Mouse (Mus musculus) CH12.LX (cell line): ENCODE data around the gene Ptprd. TPM values are rescaled to one million over a fixed set of nuclear protein-coding genes. Genes with fewer than 3 reads are reported as not detected.

Experiments used
- DNase-seq: peaks from one replicate; pipeline ENCODE4 v3.0.0-alpha.2; 2013; ENCODE audit errors: extremely low read depth
- H3K27ac ChIP-seq: 2 replicates; pipeline ENCODE4 v1.5.1; 2012; ENCODE audit warnings: low read depth, mild to moderate bottlenecking, control low read depth, moderate library complexity; ENCODE audit not compliant: insufficient read depth
- H3K27me3 ChIP-seq: replicated peaks from 2 replicates; pipeline ENCODE3; 2012; ENCODE audit warnings: inconsistent platforms
- H3K36me3 ChIP-seq, 2 experiments: replicated peaks in 1 of 2; 2 replicates each; pipeline versions ENCODE3 to v1.6.1; 2012; ENCODE audit warnings: inconsistent platforms in 1 of 2, low read length in 1 of 2, mild to moderate bottlenecking in 1 of 2, mixed read lengths in 1 of 2, moderate library complexity in 1 of 2; ENCODE audit not compliant: control insufficient read depth in 1 of 2, insufficient read depth in 1 of 2
- H3K4me1 ChIP-seq, 2 experiments: 2 replicates each; pipeline ENCODE4 v1.6.1; 2012; ENCODE audit warnings: inconsistent platforms in 1 of 2, moderate library complexity in 1 of 2; ENCODE audit not compliant: insufficient read depth in 2 of 2, control insufficient read depth in 1 of 2
- H3K4me2 ChIP-seq: 2 replicates; pipeline ENCODE4 v1.6.1; 2012; ENCODE audit warnings: low read depth, mild to moderate bottlenecking, control low read depth; ENCODE audit not compliant: poor library complexity, insufficient read depth, severe bottlenecking
- H3K4me3 ChIP-seq, 3 experiments: fragments of 150-350 bp in 1 of 3; sonication (generic) in 1 of 3; replicated peaks in 1 of 3; 2 replicates each; pipeline versions ENCODE3 to v1.5.1; 2011 to 2012; ENCODE audit warnings: low read depth in 2 of 3, low read length in 2 of 3, mild to moderate bottlenecking in 2 of 3, moderate library complexity in 2 of 3, control low read depth in 1 of 3, improper control_type of control experiment in 1 of 3, inconsistent platforms in 1 of 3, mixed read lengths in 1 of 3; ENCODE audit not compliant: poor library complexity in 1 of 3
- H3K79me2 ChIP-seq: replicated peaks from 2 replicates; pipeline ENCODE4 v1.6.1; 2012; ENCODE audit warnings: mild to moderate bottlenecking, moderate library complexity; ENCODE audit not compliant: control insufficient read depth, poor library complexity, insufficient read depth, severe bottlenecking; ENCODE audit errors: extremely low read depth
- H3K9ac ChIP-seq: 2 replicates; pipeline ENCODE4 v1.6.1; 2012; ENCODE audit warnings: low read depth, mild to moderate bottlenecking, control low read depth, moderate library complexity; ENCODE audit not compliant: insufficient read depth
- H3K9me3 ChIP-seq: replicated peaks from 2 replicates; pipeline ENCODE3; 2012; ENCODE audit warnings: low read length, inconsistent platforms, mixed read lengths
- CHD1 ChIP-seq: IDR thresholded peaks from 2 replicates; pipeline ENCODE4 v1.6.1; 2012; ENCODE audit warnings: low read depth, low read length, improper control_type of control experiment, inconsistent platforms
- E2F4 ChIP-seq: IDR thresholded peaks from 2 replicates; pipeline ENCODE4 v1.6.1; 2011; ENCODE audit warnings: low read depth, low read length, improper control_type of control experiment; ENCODE audit not compliant: insufficient replicate concordance
- EP300 ChIP-seq: IDR thresholded peaks from 2 replicates; pipeline ENCODE4 v1.6.1; 2011; ENCODE audit warnings: low read length, improper control_type of control experiment
- ETS1 ChIP-seq: conservative IDR thresholded peaks from 2 replicates; pipeline ENCODE4 v1.6.1; 2012; ENCODE audit warnings: low read depth, mild to moderate bottlenecking, inconsistent platforms, low read length, improper control_type of control experiment, moderate library complexity
- KAT2A ChIP-seq: IDR thresholded peaks from 2 replicates; pipeline ENCODE4 v1.6.1; 2012; ENCODE audit warnings: low read length, improper control_type of control experiment, inconsistent platforms; ENCODE audit not compliant: insufficient replicate concordance
- MAFK ChIP-seq: IDR thresholded peaks from 2 replicates; pipeline ENCODE4 v1.6.1; 2011; ENCODE audit warnings: low read length, improper control_type of control experiment; ENCODE audit not compliant: insufficient replicate concordance
- MAX ChIP-seq: IDR thresholded peaks from 2 replicates; pipeline ENCODE4 v1.6.1; 2011; ENCODE audit warnings: low read length, improper control_type of control experiment
- MAZ ChIP-seq: IDR thresholded peaks from 2 replicates; pipeline ENCODE4 v1.6.1; 2012; ENCODE audit warnings: low read depth, mild to moderate bottlenecking, inconsistent platforms, low read length, improper control_type of control experiment, moderate library complexity
- MYC ChIP-seq: IDR thresholded peaks from 2 replicates; pipeline ENCODE4 v1.6.1; 2011; ENCODE audit warnings: low read depth, mild to moderate bottlenecking, improper control_type of control experiment, low read length
- NELFE ChIP-seq: IDR thresholded peaks from 2 replicates; pipeline ENCODE4 v1.6.1; 2011; ENCODE audit warnings: low read depth, low read length, improper control_type of control experiment
- RCOR1 ChIP-seq: conservative IDR thresholded peaks from 2 replicates; pipeline ENCODE4 v1.6.1; 2012; ENCODE audit warnings: low read depth, mild to moderate bottlenecking, inconsistent platforms, low read length, improper control_type of control experiment
- SMC3 ChIP-seq: IDR thresholded peaks from 2 replicates; pipeline ENCODE4 v1.6.1; 2011; ENCODE audit warnings: low read depth, low read length, improper control_type of control experiment
- USF1 ChIP-seq: IDR thresholded peaks from 2 replicates; pipeline ENCODE4 v1.6.1; 2014; ENCODE audit warnings: low read depth, mild to moderate bottlenecking, inconsistent platforms, low read length, improper control_type of control experiment
- USF2 ChIP-seq: conservative IDR thresholded peaks from 2 replicates; pipeline ENCODE4 v1.6.1; 2011; ENCODE audit warnings: low read depth, low read length, improper control_type of control experiment
- ZC3H11A ChIP-seq: IDR thresholded peaks from 2 replicates; pipeline ENCODE4 v1.6.1; 2012; ENCODE audit warnings: low read depth, mild to moderate bottlenecking, inconsistent platforms, low read length, improper control_type of control experiment
- ZNF384 ChIP-seq: IDR thresholded peaks from 2 replicates; pipeline ENCODE4 v1.6.1; 2012; ENCODE audit warnings: low read depth, low read length, improper control_type of control experiment, inconsistent platforms
- dilution Hi-C: fragments of 300-500 bp; cut with MboI; formaldehyde crosslinking; loops from 2 replicates; pipeline ENCODE4 v1.14.3; 2020; ENCODE audit warnings: low sequenced_read_pairs; ENCODE audit not compliant: extremely low pct_unique_long_range_greater_than_20kb, extremely low pct_ligation_motif_present
- in situ Hi-C: fragments of 300-500 bp; cut with MboI; formaldehyde crosslinking; loops from 3 replicates; pipeline ENCODE4 v1.14.3; 2019; ENCODE audit warnings: low sequenced_read_pairs, low pct_ligation_motif_present, low pct_unique_long_range_greater_than_20kb, mixed read lengths
- polyA plus RNA-seq: library from polyadenylated mRNA; unstranded; fragments of >175 nt; gene quantifications from 2 replicates; pipeline ENCODE4 v1.2.1, GENCODE M21; 2012; ENCODE audit warnings: low read depth; ENCODE audit not compliant: insufficient read length
- total RNA-seq, 2 experiments: library from RNA; depleted of rRNA; stranded (reverse); fragments of 300-350 nt in 1 of 2; fragments of >200 nt in 1 of 2; gene quantifications; 2 replicates each; pipeline ENCODE4 v1.2.3; 2012 to 2014

The Ptprd gene
- total and polyA plus RNA-seq, 3 experiments, result not detected

DNA sequence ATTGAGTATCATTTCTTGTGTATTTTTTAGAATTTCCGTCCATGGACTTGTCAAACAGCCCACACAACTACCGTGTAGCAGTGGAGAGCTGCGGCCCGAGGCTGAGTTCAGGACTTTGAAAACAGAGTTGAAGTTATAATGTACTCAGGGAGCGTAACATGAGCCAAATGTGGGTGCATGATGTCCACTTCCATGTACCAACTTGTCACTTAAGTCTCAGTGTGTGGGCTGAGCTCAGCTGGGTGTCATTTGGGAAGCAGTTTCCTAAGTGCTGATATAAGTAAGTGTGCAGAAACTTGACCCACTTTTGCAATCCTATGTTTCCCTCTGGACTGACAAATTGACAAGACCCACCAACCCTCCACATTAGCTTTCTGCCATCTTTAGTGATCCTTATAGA lies 173.4 kb downstream of the Ptprd start:
- in situ Hi-C loops (no loop called here), dilution Hi-C loops (no loop called here)
- Histone ChIP-seq H3K27me3 (no peaks in the 10 kb centered on the region), H3K27ac (no peak overlapping the region), H3K79me2 (no peaks in the 10 kb centered on the region), H3K9ac (no peak overlapping the region), H3K36me3 (no peaks in the 10 kb centered on the region), H3K4me3 (no peak overlapping the region), H3K4me1 (no peaks in the 10 kb centered on the region), H3K4me2 (no peak overlapping the region), H3K9me3 (peaks cover 19% of the 10 kb centered on the region)
- TF ChIP-seq USF2 (no peak), ZC3H11A (no peak), MAX (no peak), MAFK (no peak), ETS1 (no peak), SMC3 (no peak), ZNF384 (no peak), KAT2A (no peak), MYC (no peak), E2F4 (no peak), RCOR1 (no peak)
- DNase-seq, result no peak

DNA sequence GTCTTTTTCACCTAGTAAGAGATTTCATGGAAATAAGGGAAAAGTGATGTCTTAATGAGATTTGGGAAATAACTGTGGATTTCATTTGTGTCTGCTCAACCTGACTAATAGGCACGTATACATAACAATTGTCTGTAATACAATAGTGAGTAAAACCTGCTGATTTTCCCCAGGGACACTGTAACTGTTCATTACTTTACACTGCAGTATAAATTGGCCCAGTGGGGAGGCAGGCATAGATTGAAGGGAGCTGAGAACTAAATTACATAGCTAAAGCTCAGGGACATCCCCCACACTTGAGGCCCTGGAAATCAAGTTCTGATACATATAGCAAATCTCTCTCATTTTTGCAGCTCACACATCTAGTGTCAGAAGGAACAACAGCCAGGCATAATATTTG lies 209.7 kb downstream of the Ptprd start:
- Histone ChIP-seq H3K4me2 (no peak overlapping the region), H3K9me3 (peaks cover 9% of the 10 kb centered on the region), H3K9ac (no peak overlapping the region), H3K27ac (no peak overlapping the region), H3K79me2 (no peaks in the 10 kb centered on the region), H3K4me3 (no peak overlapping the region), H3K4me1 (no peaks in the 10 kb centered on the region), H3K27me3 (no peaks in the 10 kb centered on the region), H3K36me3 (no peaks in the 10 kb centered on the region)
- no peak for TF ChIP-seq USF1
- in situ Hi-C loops, result no loop called here
- DNase-seq, result no peak
- dilution Hi-C loops, result no loop called here

DNA sequence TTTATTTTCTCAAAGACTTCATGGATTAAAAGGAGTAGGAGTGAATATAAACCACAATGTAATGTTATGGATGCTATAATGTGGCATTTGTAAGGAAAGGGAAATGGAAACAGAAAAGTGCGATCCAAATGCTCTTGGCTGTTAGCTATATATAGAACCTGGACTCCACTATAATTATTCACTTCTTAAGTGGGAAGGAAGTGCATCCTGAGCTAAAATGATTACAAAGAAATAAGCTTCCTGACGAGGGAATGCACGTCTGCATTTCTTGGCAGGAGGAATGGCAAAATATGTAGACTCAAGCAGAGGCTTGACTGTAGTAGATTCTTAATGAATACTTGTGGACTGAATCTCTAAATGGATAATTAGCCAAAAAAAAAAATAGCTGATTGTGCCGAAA lies 219.1 kb downstream of the Ptprd start:
- H3K27me3 ChIP-seq, result no peaks in the 10 kb centered on the region
- H3K9me3 ChIP-seq, result peaks cover 18% of the 10 kb centered on the region
- no peak overlapping the region for H3K27ac ChIP-seq
- no peak overlapping the region for H3K9ac ChIP-seq
- in situ Hi-C loops (no loop called here), dilution Hi-C loops (no loop called here)
- no peak for DNase-seq
- no peaks in the 10 kb centered on the region for H3K4me1 ChIP-seq
- no peaks in the 10 kb centered on the region for H3K79me2 ChIP-seq
- no peaks in the 10 kb centered on the region for H3K36me3 ChIP-seq
- TF ChIP-seq ZNF384 (no peak), EP300 (no peak), CHD1 (no peak), MAZ (no peak), E2F4 (no peak), RCOR1 (no peak), NELFE (no peak)
- no peak overlapping the region for H3K4me2 ChIP-seq
- H3K4me3 ChIP-seq, result no peak overlapping the region
